Comparison of ENCODE assay signal across 19 mouse cellular contexts in genomic region chr4:145055792-145056191, GRCm38 (mm10).
"Had no signal": no experiment of that assay in that cellular context is flagged by ENCODE, and none has a peak within 500 bp of the region (broad histone marks: within the 10 kb centered on the region; RNA-seq: fewer than 3 reads in every experiment).

No protein-coding gene starts in this region.

- H3K27me3 ChIP-seq: hindbrain, embryonic 15.5 days; limb, embryonic 13.5 days; midbrain, embryonic 12.5 days; midbrain, embryonic 15.5 days; neural tube, embryonic 12.5 days; neural tube, embryonic 15.5 days had no signal

- H3K4me3 ChIP-seq: hindbrain, embryonic 15.5 days; layer of hippocampus, adult 2 months; limb, embryonic 10.5 days; limb, embryonic 13.5 days; midbrain, embryonic 12.5 days; midbrain, embryonic 15.5 days; neural tube, embryonic 12.5 days; neural tube, embryonic 15.5 days had no signal

- H3K9me3 ChIP-seq: hindbrain, embryonic 15.5 days; limb, embryonic 10.5 days; limb, embryonic 13.5 days; midbrain, embryonic 12.5 days; midbrain, embryonic 15.5 days; neural tube, embryonic 12.5 days; neural tube, embryonic 15.5 days had no signal

- H3K4me2 ChIP-seq: hindbrain, embryonic 15.5 days; limb, embryonic 13.5 days; lung, embryonic 14.5 days; midbrain, embryonic 12.5 days; midbrain, embryonic 15.5 days; neural tube, embryonic 12.5 days; neural tube, embryonic 15.5 days had no signal

- H3K27ac ChIP-seq: hindbrain, embryonic 15.5 days; layer of hippocampus, adult 2 months; limb, embryonic 10.5 days; limb, embryonic 13.5 days; liver, embryonic 14.5 days; macrophage; midbrain, embryonic 12.5 days; midbrain, embryonic 15.5 days; neural tube, embryonic 12.5 days; neural tube, embryonic 15.5 days had no signal

- ATAC-seq: intestine, embryonic 16.5 days; liver, postnatal 0 days; lung, postnatal 0 days; midbrain, embryonic 15.5 days had no signal

- DNase-seq: layer of hippocampus, adult 9-11 months; liver; liver, postnatal 0 days; lung, embryonic 14.5 days; right cerebral cortex, postnatal 25 days; thymus, adult 18-20 months; thymus, postnatal 36 days had no signal

- H3K9ac ChIP-seq: hindbrain, embryonic 15.5 days; limb, embryonic 13.5 days; liver, embryonic 14.5 days; liver, postnatal 0 days; lung, embryonic 14.5 days; midbrain, embryonic 12.5 days; midbrain, embryonic 15.5 days; neural tube, embryonic 12.5 days; neural tube, embryonic 15.5 days had no signal

- H3K4me1 ChIP-seq: hindbrain, embryonic 15.5 days; midbrain, embryonic 15.5 days; neural tube, embryonic 15.5 days had no signal
